Mouse (Mus musculus): ENCODE measurements at regions not wholly inside any gene's neighbourhood (a gene's known extent, or its start where the extent isn't known, plus 50 kb on each side); places are given as distances from the start of the nearest gene placed in this dataset.

- no peak for TF ChIP-seq CTCF (IDR thresholded peaks at IDR 0.05; ENCODE audit: control insufficient read depth, insufficient read depth, insufficient replicate concordance, low read depth, low read length)
- TF ChIP-seq POLR2A (IDR thresholded peaks at IDR 0.05; ENCODE audit: control insufficient read depth, low read depth, low read length) = no peak
Observed at GRCm38 (mm10) chr10:43695470-43695869, 117.4 kb downstream of the Cd24a start.
